Mouse (Mus musculus): ENCODE data around the gene 1700049E17Rik1.
"Not testable (repeated sequence)": the region's sequence is repeated elsewhere in the genome, so short reads cannot be mapped to it uniquely, and the experiment has no call there.

1700049E17Rik1 gene

GRCm38 (mm10) chr14:41924649-41925048 is at the start of gene 1700049E17Rik1:
Gene 1700049E17Rik1 (plus strand): TSS chr14:41924949.
- DNase-seq (ENCODE audit: low read depth, low spot score), result not testable (repeated sequence)

DNA sequence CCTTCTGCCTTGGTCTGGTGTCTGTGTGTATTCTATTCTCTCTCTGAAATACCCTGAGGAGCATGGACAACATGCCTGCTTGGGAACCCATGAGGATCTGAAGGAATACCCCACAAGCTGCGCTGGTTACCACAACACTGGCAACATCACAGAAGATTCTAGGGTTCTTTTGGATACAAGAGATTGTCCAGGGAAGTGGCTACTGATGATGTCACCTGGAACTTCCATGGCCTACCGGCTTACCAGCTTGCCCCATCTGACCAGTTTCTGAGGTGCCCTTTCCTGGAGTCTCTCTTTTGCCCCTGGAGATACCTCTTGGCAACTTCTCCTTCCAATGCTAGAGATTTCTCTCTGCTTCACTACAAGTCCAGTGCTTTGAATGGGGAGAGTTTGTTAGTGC is 17.6 kb upstream of the 1700049E17Rik1 start, which contains the start of gene Gm7980:
Gene Gm7980 (minus strand): TSS at position 101 of the 400 bp plus-strand sequence.
- DNase-seq (ENCODE audit: low read depth, low spot score), result not testable (repeated sequence)

DNA sequence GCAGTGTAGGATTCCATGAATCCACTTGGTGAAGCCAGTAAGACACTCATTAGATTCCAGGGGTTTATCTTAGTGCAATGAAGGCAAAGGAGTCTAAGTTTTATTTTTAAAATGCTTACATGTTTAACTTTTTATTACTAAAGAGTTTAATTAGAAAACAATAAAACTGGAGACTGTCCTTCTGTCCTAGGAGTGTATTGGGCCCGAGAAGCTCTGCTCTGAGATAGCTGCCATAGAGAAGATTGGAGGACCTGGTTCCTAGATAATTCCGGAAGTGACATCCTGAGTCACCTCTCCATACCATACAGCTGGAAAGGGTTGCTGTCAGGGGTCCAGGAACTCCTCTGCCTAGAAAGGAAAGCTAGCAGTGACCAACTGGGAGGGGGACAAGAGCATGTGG is 18.9 kb downstream of the 1700049E17Rik1 start, which contains the start of gene 1700024B05Rik:
Gene 1700024B05Rik (plus strand): TSS at position 301 of the 400 bp plus-strand sequence.
- DNase-seq (ENCODE audit: low read depth, low spot score), result not testable (repeated sequence)

DNA sequence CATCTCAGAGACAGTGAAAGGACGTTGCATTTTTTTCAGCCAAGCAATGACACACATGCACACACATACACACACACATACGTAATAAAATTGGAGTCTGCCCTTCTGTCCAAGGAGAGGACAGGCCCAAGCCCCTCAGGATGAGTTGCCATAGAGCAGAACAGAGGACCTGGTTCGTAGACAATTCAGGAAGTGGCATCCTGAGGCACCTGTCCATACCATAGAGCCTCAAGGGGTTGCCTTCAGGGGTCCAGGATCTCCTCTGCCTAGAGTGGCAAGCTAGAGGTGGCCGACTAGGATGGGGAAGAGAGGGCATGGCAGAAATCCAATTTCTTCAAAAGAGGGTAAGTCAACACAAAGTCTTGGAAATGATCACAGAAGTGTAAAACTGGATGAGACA is 39.3 kb downstream of the 1700049E17Rik1 start:
- not testable (repeated sequence) for DNase-seq (ENCODE audit: low read depth, low spot score)

- DNase-seq (ENCODE audit: low read depth, low spot score), result not testable (repeated sequence)
Observed at GRCm38 (mm10) chr14:41967827-41968226, 43.1 kb downstream of the 1700049E17Rik1 start, which contains the start of gene Gm6401. Gene Gm6401 (minus strand): TSS chr14:41967927.

DNA sequence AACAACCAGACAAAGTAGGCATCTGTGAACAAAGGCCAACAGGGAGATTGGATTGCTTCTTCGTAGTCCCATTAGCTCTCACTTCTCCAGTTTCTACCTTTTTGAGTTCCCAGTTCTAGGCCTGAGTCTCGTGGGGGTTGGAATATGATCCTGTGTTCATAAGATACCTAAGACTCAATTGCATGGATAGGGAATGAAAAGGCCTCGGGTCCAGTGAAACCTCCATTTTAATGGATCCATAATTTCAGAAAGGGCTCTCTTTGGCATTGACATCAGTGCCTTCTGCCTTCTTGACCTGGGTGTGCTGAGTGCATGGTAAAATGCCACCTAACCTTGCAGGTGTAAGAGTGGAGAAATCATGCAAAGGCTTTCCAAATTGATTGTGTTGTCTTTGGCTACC is 43.8 kb downstream of the 1700049E17Rik1 start:
- not testable (repeated sequence) for DNase-seq (ENCODE audit: low read depth, low spot score)
